13 mouse cellular contexts compared by ENCODE assay signal in genomic region chr12:39493114-39493513, GRCm38 (mm10).
A peak's percentile ranks its signal among the peaks of the same experiment; 100 is the strongest.
DNase-seq lines count a peak whose midpoint lies in the region; ATAC-seq and TF ChIP-seq lines count a peak whose summit lies in the region.
"Had no signal": no experiment of that assay in that cellular context is flagged by ENCODE, and none has a peak within 500 bp of the region (broad histone marks: within the 10 kb centered on the region; RNA-seq: fewer than 3 reads in every experiment).

No protein-coding gene starts in this region.

- intact Hi-C loops in gastrocnemius, adult 2 months (cut with DNase I): no loop called here

- H3K4me3 ChIP-seq in gastrocnemius, adult 2 months: no peak overlapping the region
- H3K4me3 ChIP-seq: embryonic facial prominence, embryonic 15.5 days; kidney, embryonic 15.5 days; liver, embryonic 15.5 days had no signal

- ATAC-seq in cerebellum, adult (ENCODE audit: insufficient number of reproducible peaks, low FRiP score, low TSS enrichment): peak; percentile 78
- ATAC-seq: Patski had no signal

- no peak for TF ChIP-seq CTCF in gastrocnemius, adult 2 months (IDR thresholded peaks at IDR 0.05)

- no peak for DNase-seq in cerebellum, postnatal 4 days (ENCODE audit: low spot score in 2 of 2)
- DNase-seq in lung, postnatal 10 days: peak; percentile 9
- DNase-seq in lung, postnatal 36 days: no peak
- peak; percentile 46 for DNase-seq in layer of hippocampus, adult 9-11 months
- peak; percentile 60 for DNase-seq in telencephalon, adult 2 months (ENCODE audit: low read depth, low spot score)
- DNase-seq in gastrocnemius, adult 2 months: no peak
- DNase-seq in kidney, postnatal 4 days: no peak
- DNase-seq: heart, adult 11 months had no signal

- no peak overlapping the region for H3K27ac ChIP-seq in gastrocnemius, adult 2 months
- H3K27ac ChIP-seq: embryonic facial prominence, embryonic 15.5 days; kidney, embryonic 15.5 days; liver, embryonic 15.5 days had no signal

Comparison
In these comparisons a context has a peak if more than half of its experiments do, and no peak if none do; other contexts are left out.
1. DNase-seq: peak in lung, postnatal 10 days (single experiment), layer of hippocampus, adult 9-11 months (single experiment) and telencephalon, adult 2 months (single experiment); none in cerebellum, postnatal 4 days (0 of 2), lung, postnatal 36 days (single experiment), gastrocnemius, adult 2 months (single experiment) and kidney, postnatal 4 days (0 of 2).